In the genomic region with DNA sequence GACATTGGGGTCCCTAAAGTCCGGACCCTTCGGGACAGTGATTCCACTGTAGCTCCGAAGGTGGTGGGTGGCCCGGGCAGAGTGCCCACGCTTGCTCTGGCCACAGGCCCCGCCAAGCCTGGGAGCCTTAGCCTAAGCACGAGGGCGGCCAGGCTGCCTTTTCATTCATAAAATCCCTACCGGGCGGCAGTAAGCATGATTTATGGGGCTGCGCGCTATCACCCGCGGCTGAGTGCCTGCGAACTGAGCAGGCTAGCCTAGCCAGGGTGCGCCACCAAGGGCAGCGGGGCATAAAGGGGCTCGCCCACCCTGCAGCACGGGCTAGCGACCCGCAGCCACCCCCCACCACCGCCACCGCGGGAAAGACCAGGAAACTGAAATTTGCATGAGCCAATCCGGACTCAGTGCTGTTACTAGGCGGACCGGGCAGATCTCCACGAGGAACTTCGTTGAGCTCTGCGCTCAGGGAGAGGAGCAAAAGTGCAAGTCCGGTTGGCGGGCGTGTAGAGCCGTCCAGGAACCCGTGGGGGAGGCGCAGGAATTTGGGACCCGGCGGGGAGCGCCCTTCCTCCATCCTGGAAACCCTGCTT, we compare ENCODE assay signal across 8 mouse cellular contexts. TPM values are rescaled to one million over a fixed set of nuclear protein-coding genes. Genes with fewer than 3 reads are reported as not detected.
DNase-seq lines count a peak whose midpoint lies in the region; ATAC-seq and TF ChIP-seq lines count a peak whose summit lies in the region.

No protein-coding gene starts in this region.

- under 1% methylated on average over 39 of the region's 39 CpGs for WGBS in forebrain, embryonic 10.5 days
- under 1% methylated on average over 39 of the region's 39 CpGs for WGBS in heart, embryonic 13.5 days
- under 1% methylated on average over 39 of the region's 39 CpGs for WGBS in kidney, postnatal 0 days
- WGBS in neural tube, embryonic 14.5 days, result under 1% methylated on average over 39 of the region's 39 CpGs

- ATAC-seq in heart, embryonic 13.5 days (ENCODE audit: extremely low read depth, insufficient number of reproducible peaks, low FRiP score, low TSS enrichment), result peak; percentile 57
- peak; percentile 78 for ATAC-seq in kidney, postnatal 0 days (replicated peaks; ENCODE audit: low FRiP score, low read depth)
- peak; percentile 54 for ATAC-seq in neural tube, embryonic 14.5 days (ENCODE audit: low read depth)

- peak overlapping the region; percentile 99 for H3K27ac ChIP-seq in forebrain, embryonic 10.5 days
- H3K27ac ChIP-seq in heart, embryonic 13.5 days (replicated peaks), result peak overlapping the region; percentile 97
- peak overlapping the region; percentile 92 for H3K27ac ChIP-seq in kidney, postnatal 0 days
- H3K27ac ChIP-seq in neural tube, embryonic 14.5 days (ENCODE audit: low read depth, low read length), result peak overlapping the region; percentile 28; the same call in 1 of the 2 replicates

- H3K4me2 ChIP-seq in heart, embryonic 13.5 days, result peak overlapping the region; percentile 97
- H3K4me2 ChIP-seq in kidney, postnatal 0 days (ENCODE audit: low read length), result peak overlapping the region; percentile 99
- H3K4me2 ChIP-seq in neural tube, embryonic 14.5 days (ENCODE audit: low read depth, low read length), result peak overlapping the region; percentile 95

- peaks cover 18% of the 10 kb centered on the region for H3K36me3 ChIP-seq in forebrain, embryonic 10.5 days (replicated peaks)
- H3K36me3 ChIP-seq in heart, embryonic 13.5 days, result peaks cover 10% of the 10 kb centered on the region
- H3K36me3 ChIP-seq in kidney, postnatal 0 days (ENCODE audit: insufficient read depth, low read length), result peaks cover 5% of the 10 kb centered on the region; the same call in 1 of the 2 replicates
- no peaks in the 10 kb centered on the region for H3K36me3 ChIP-seq in neural tube, embryonic 14.5 days (ENCODE audit: control insufficient read depth, insufficient read depth, low read length)

- H3K4me3 ChIP-seq in forebrain, embryonic 10.5 days, result peak overlapping the region; percentile 88
- peak overlapping the region; percentile 85 for H3K4me3 ChIP-seq in heart, embryonic 13.5 days
- H3K4me3 ChIP-seq in kidney, postnatal 0 days (replicated peaks; ENCODE audit: low read depth, low read length), result peak overlapping the region; percentile 84
- peak overlapping the region; percentile 36 for H3K4me3 ChIP-seq in neural tube, embryonic 14.5 days (ENCODE audit: low read depth, low read length)

- H3K9me3 ChIP-seq in forebrain, embryonic 10.5 days, result no peaks in the 10 kb centered on the region
- H3K9me3 ChIP-seq in heart, embryonic 13.5 days, result no peaks in the 10 kb centered on the region
- no peaks in the 10 kb centered on the region for H3K9me3 ChIP-seq in kidney, postnatal 0 days (replicated peaks; ENCODE audit: low read length)
- H3K9me3 ChIP-seq in neural tube, embryonic 14.5 days (ENCODE audit: control insufficient read depth, low read length), result no peaks in the 10 kb centered on the region

- peak overlapping the region; percentile 89 for H3K9ac ChIP-seq in heart, embryonic 13.5 days
- H3K9ac ChIP-seq in kidney, postnatal 0 days (ENCODE audit: low read depth, low read length), result peak overlapping the region; percentile 62
- H3K9ac ChIP-seq in neural tube, embryonic 14.5 days (replicated peaks; ENCODE audit: low read depth, low read length), result 0 out of 2 replicates have a peak overlapping the region, but pooled peaks have one; percentile 25

- peak; percentile 32 to 42 for DNase-seq in spleen, adult 18-20 months
- DNase-seq in spleen, adult 12 weeks (ENCODE audit: low spot score), result no peak
- DNase-seq in forebrain, embryonic 10.5 days (ENCODE audit: extremely low spot score, low spot score), result peak; percentile 97
- peak; percentile 98 for DNase-seq in kidney, postnatal 0 days (ENCODE audit: low spot score)
- peak; percentile 90 to 92 for DNase-seq in lung, adult 18-20 months
- peak; percentile 48 for DNase-seq in thymus, postnatal 0 days (ENCODE audit: low spot score)

- H3K4me1 ChIP-seq in forebrain, embryonic 10.5 days, result peaks cover 65% of the 10 kb centered on the region
- peaks cover 41% of the 10 kb centered on the region for H3K4me1 ChIP-seq in heart, embryonic 13.5 days
- peaks cover 16% of the 10 kb centered on the region for H3K4me1 ChIP-seq in kidney, postnatal 0 days (replicated peaks; ENCODE audit: insufficient read depth, low read length)
- peaks cover 50% of the 10 kb centered on the region for H3K4me1 ChIP-seq in neural tube, embryonic 14.5 days (ENCODE audit: control insufficient read depth, insufficient read depth, low read length)

- TF ChIP-seq CTCF in kidney, postnatal 0 days (IDR thresholded peaks at IDR 0.05; ENCODE audit: low read depth), result no peak

- peaks cover 39% of the 10 kb centered on the region for H3K27me3 ChIP-seq in forebrain, embryonic 10.5 days (ENCODE audit: poor library complexity, severe bottlenecking)
- 0 out of 2 replicates have a peak, but pooled peaks cover 3% of the 10 kb centered on the region for H3K27me3 ChIP-seq in heart, embryonic 13.5 days (replicated peaks)
- H3K27me3 ChIP-seq in kidney, postnatal 0 days (ENCODE audit: insufficient read depth, low read length), result no peaks in the 10 kb centered on the region
- peaks cover 43% of the 10 kb centered on the region for H3K27me3 ChIP-seq in neural tube, embryonic 14.5 days (ENCODE audit: control insufficient read depth, insufficient read depth, low read length)

RNA-seq across cellular contexts. Expression of gene Ccnd1, which starts 1.6 kb away (rescaled TPM):
- polyA plus RNA-seq in forebrain, embryonic 10.5 days (2016; fragmentation: Nextera tagmentation; extraction: Ambion mirVana), result 233 and 246 TPM in 2 replicates
- polyA plus RNA-seq in heart, embryonic 13.5 days (2015; fragmentation: Nextera tagmentation; extraction: Ambion mirVana), result 52.6 and 67.5 TPM in 2 replicates
- 212 and 227 TPM in 2 replicates for polyA plus RNA-seq in kidney, postnatal 0 days (2015; fragmentation: Nextera tagmentation; extraction: Ambion mirVana)
- 12.1 and 17.9 TPM in 2 replicates for polyA plus RNA-seq in neural tube, embryonic 14.5 days (2014; fragmentation: Nextera tagmentation; extraction: Ambion mirVana)
- 7.4 and 10.0 TPM in 2 replicates for polyA plus RNA-seq in thymus, postnatal 0 days (2015; fragmentation: Nextera tagmentation; extraction: Ambion mirVana)

RNA-seq across cellular contexts. Expression of gene LTO1, which starts 26.4 kb away (rescaled TPM):
- 24.6 and 26.7 TPM in 2 replicates for polyA plus RNA-seq in forebrain, embryonic 10.5 days (2016; fragmentation: Nextera tagmentation; extraction: Ambion mirVana)
- 19.7 and 21.3 TPM in 2 replicates for polyA plus RNA-seq in heart, embryonic 13.5 days (2015; fragmentation: Nextera tagmentation; extraction: Ambion mirVana)
- polyA plus RNA-seq in kidney, postnatal 0 days (2015; fragmentation: Nextera tagmentation; extraction: Ambion mirVana), result 22.4 and 25.9 TPM in 2 replicates
- 22.4 and 25.8 TPM in 2 replicates for polyA plus RNA-seq in neural tube, embryonic 14.5 days (2014; fragmentation: Nextera tagmentation; extraction: Ambion mirVana)
- 25.4 and 26.4 TPM in 2 replicates for polyA plus RNA-seq in thymus, postnatal 0 days (2015; fragmentation: Nextera tagmentation; extraction: Ambion mirVana)

RNA-seq across cellular contexts. Expression of gene Fgf15, which starts 45.0 kb away (rescaled TPM):
- 60.7 and 78.7 TPM in 2 replicates for polyA plus RNA-seq in forebrain, embryonic 10.5 days (2016; fragmentation: Nextera tagmentation; extraction: Ambion mirVana)
- 0.11 TPM in 1 of 2 replicates, not detected in the other for polyA plus RNA-seq in heart, embryonic 13.5 days (2015; fragmentation: Nextera tagmentation; extraction: Ambion mirVana)
- polyA plus RNA-seq in kidney, postnatal 0 days (2015; fragmentation: Nextera tagmentation; extraction: Ambion mirVana), result 0.87 and 0.92 TPM in 2 replicates
- 11.9 and 13.3 TPM in 2 replicates for polyA plus RNA-seq in neural tube, embryonic 14.5 days (2014; fragmentation: Nextera tagmentation; extraction: Ambion mirVana)
- 0.36 and 0.56 TPM in 2 replicates for polyA plus RNA-seq in thymus, postnatal 0 days (2015; fragmentation: Nextera tagmentation; extraction: Ambion mirVana)

Comparison
In these comparisons a context has a peak if more than half of its experiments do, and no peak if none do; other contexts are left out.
1. H3K27ac ChIP-seq: peak in every context shown above with its lines; median percentile 99 in forebrain, embryonic 10.5 days; 97 in heart, embryonic 13.5 days; 92 in kidney, postnatal 0 days; 28 in neural tube, embryonic 14.5 days.
2. H3K4me3 ChIP-seq: peak in every context shown above with its lines; median percentile 88 in forebrain, embryonic 10.5 days; 85 in heart, embryonic 13.5 days; 84 in kidney, postnatal 0 days; 36 in neural tube, embryonic 14.5 days.
3. H3K9ac ChIP-seq: peak in every context shown above with its lines; median percentile 89 in heart, embryonic 13.5 days; 62 in kidney, postnatal 0 days; 25 in neural tube, embryonic 14.5 days.